Comparison of ENCODE assay signal across 9 mouse cellular contexts in the genomic region with DNA sequence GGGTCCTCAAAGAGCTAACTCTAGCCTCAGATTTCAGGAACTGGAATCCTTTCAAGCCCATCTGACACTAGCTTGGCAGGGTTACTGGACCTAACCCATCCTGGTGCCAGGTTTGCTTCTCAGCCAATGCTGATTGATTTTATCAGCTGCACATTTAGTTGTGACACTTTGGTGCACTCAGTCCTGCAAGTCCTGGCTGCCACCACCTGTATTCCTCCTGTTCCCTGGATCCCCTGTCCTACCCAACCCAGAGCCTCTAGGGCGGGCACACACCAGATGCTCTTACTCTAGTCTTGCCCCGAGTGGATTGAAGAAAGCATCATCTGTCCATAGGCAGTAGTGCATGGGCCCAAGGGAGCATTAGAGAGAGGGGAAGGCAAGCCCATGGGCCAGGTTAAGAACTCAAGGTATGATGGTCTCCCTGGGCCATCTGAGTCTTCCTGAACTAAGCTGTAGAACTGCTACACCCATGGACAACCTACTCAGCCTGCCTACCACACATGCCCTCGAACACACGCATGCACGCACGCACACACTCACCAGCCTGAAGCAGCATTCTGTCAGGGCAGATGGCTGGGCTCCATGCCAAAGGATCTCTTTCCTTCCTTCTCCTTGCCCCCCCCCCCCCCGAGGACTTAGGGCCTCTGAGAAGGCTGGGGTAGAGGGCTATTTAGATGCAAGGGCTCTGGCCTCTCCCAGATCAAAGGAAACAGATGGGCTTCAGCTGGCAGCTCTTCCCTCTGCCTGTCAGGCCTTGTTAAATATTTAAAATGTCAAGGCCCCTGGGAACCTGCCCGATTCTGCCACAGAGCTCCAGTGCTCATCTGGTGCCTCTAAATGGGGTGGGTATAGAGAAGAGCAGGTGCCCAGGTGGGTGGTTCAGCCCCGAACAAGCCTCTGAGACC. TPM values are rescaled to one million over a fixed set of nuclear protein-coding genes. Genes with fewer than 3 reads are reported as not detected.
DNase-seq lines count a peak whose midpoint lies in the region; ATAC-seq and TF ChIP-seq lines count a peak whose summit lies in the region.
"Had no signal": no experiment of that assay in that cellular context is flagged by ENCODE, and none has a peak within 500 bp of the region (broad histone marks: within the 10 kb centered on the region; RNA-seq: fewer than 3 reads in every experiment).

No protein-coding gene starts in this region.

- H3K27ac ChIP-seq in liver, adult 2 months (replicated peaks; ENCODE audit: insufficient read depth, low read depth, low read length), result no peak overlapping the region
- no peak overlapping the region for H3K27ac ChIP-seq in liver, embryonic 11.5 days (ENCODE audit: low read depth, low read length)
- H3K27ac ChIP-seq in forebrain, embryonic 15.5 days (replicated peaks), result peak overlapping the region; percentile 76
- no peak overlapping the region for H3K27ac ChIP-seq in midbrain, postnatal 0 days (ENCODE audit: low read depth, low read length)

- H3K4me1 ChIP-seq in liver, adult 2 months (ENCODE audit: control insufficient read depth, insufficient read depth, low read length), result no peaks in the 10 kb centered on the region
- no peaks in the 10 kb centered on the region for H3K4me1 ChIP-seq in liver, embryonic 11.5 days (replicated peaks; ENCODE audit: control insufficient read depth, insufficient read depth, low read length)
- H3K4me1 ChIP-seq in forebrain, embryonic 15.5 days, result 0 out of 2 replicates have a peak, but pooled peaks cover 4% of the 10 kb centered on the region
- H3K4me1 ChIP-seq in midbrain, postnatal 0 days (ENCODE audit: insufficient read depth, low read length), result no peaks in the 10 kb centered on the region

- H3K79me2 ChIP-seq in liver, adult 2 months (ENCODE audit: control insufficient read depth, insufficient read depth, low read length), result no peaks in the 10 kb centered on the region

- no peaks in the 10 kb centered on the region for H3K36me3 ChIP-seq in liver, adult 2 months (ENCODE audit: control insufficient read depth, insufficient read depth, low read length)
- H3K36me3 ChIP-seq in liver, embryonic 11.5 days (ENCODE audit: control insufficient read depth, insufficient read depth, low read length), result no peaks in the 10 kb centered on the region
- H3K36me3 ChIP-seq in forebrain, embryonic 15.5 days, result no peaks in the 10 kb centered on the region
- H3K36me3 ChIP-seq in midbrain, postnatal 0 days (ENCODE audit: insufficient read depth, low read length), result no peaks in the 10 kb centered on the region

- no peaks in the 10 kb centered on the region for H3K27me3 ChIP-seq in liver, adult 2 months (ENCODE audit: control insufficient read depth, insufficient read depth, low read length)
- H3K27me3 ChIP-seq in liver, embryonic 11.5 days (replicated peaks; ENCODE audit: control insufficient read depth, insufficient read depth, low read length), result peaks cover 12% of the 10 kb centered on the region
- H3K27me3 ChIP-seq in forebrain, embryonic 15.5 days, result no peaks in the 10 kb centered on the region
- no peaks in the 10 kb centered on the region for H3K27me3 ChIP-seq in midbrain, postnatal 0 days (ENCODE audit: insufficient read depth, low read length)

- no peaks in the 10 kb centered on the region for H3K9me3 ChIP-seq in liver, embryonic 11.5 days (ENCODE audit: control insufficient read depth, low read length)
- no peaks in the 10 kb centered on the region for H3K9me3 ChIP-seq in forebrain, embryonic 15.5 days
- no peaks in the 10 kb centered on the region for H3K9me3 ChIP-seq in midbrain, postnatal 0 days (ENCODE audit: low read length)

- TF ChIP-seq CTCF in liver, adult 2 months (IDR thresholded peaks at IDR 0.05; ENCODE audit: low read depth, low read length), result no peak
- no peak for TF ChIP-seq CTCF in midbrain, postnatal 0 days (IDR thresholded peaks at IDR 0.05)

- no peak overlapping the region for H3K4me3 ChIP-seq in liver, adult 2 months (ENCODE audit: insufficient read depth, low read depth, low read length)
- H3K4me3 ChIP-seq in liver, embryonic 11.5 days (ENCODE audit: low read depth, low read length), result no peak overlapping the region
- H3K4me3 ChIP-seq in forebrain, embryonic 15.5 days, result no peak overlapping the region
- no peak overlapping the region for H3K4me3 ChIP-seq in midbrain, postnatal 0 days (ENCODE audit: low read depth, low read length)
- H3K4me3 ChIP-seq: myocyte had no signal

- ATAC-seq in liver, embryonic 11.5 days (replicated peaks; ENCODE audit: low FRiP score), result no peak
- peak; percentile 67; the same call in 1 of the 2 replicates for ATAC-seq in cerebellum, adult (ENCODE audit: insufficient number of reproducible peaks, low FRiP score, low TSS enrichment)
- peak; percentile 88 for ATAC-seq in forebrain, embryonic 15.5 days (replicated peaks)
- peak; percentile 62 for ATAC-seq in midbrain, postnatal 0 days (ENCODE audit: low FRiP score)

- peak; percentile 13 for DNase-seq in liver, adult 2 months (ENCODE audit: extremely low read depth, low read depth, low spot score)
- no peak for DNase-seq in liver, embryonic 11.5 days (ENCODE audit: low spot score)
- peak; percentile 75 for DNase-seq in midbrain, postnatal 0 days (ENCODE audit: low spot score)
- no peak for DNase-seq in embryo, embryonic 11 days
- DNase-seq in heart, adult 11 months, result no peak
- DNase-seq in thymus, postnatal 14 days, result no peak

- no peak for TF ChIP-seq POLR2A in liver, adult 2 months (IDR thresholded peaks at IDR 0.05; ENCODE audit: extremely low read depth, insufficient read depth, low read length)

- H3K4me2 ChIP-seq in liver, embryonic 11.5 days, result no peak overlapping the region
- no peak overlapping the region for H3K4me2 ChIP-seq in forebrain, embryonic 15.5 days (replicated peaks)
- H3K4me2 ChIP-seq in midbrain, postnatal 0 days (ENCODE audit: low read depth, low read length, poor library complexity, severe bottlenecking), result no peak overlapping the region

- no peak overlapping the region for H3K9ac ChIP-seq in liver, adult 2 months (ENCODE audit: low read depth, low read length)
- no peak overlapping the region for H3K9ac ChIP-seq in liver, embryonic 11.5 days (ENCODE audit: low read depth, low read length)
- no peak overlapping the region for H3K9ac ChIP-seq in forebrain, embryonic 15.5 days (replicated peaks)
- no peak overlapping the region for H3K9ac ChIP-seq in midbrain, postnatal 0 days (replicated peaks; ENCODE audit: low read length, poor library complexity, severe bottlenecking)

- 71% methylated on average over 8 of the region's 9 CpGs for WGBS in liver, adult 2 months
- WGBS in liver, embryonic 11.5 days, result 78% methylated on average over 8 of the region's 9 CpGs
- 56% methylated on average over 9 of the region's 9 CpGs for WGBS in forebrain, embryonic 15.5 days
- 57% methylated on average over 7 of the region's 9 CpGs for WGBS in midbrain, postnatal 0 days

RNA-seq across cellular contexts. Expression of gene Atp2b3, which starts 21.7 kb away (rescaled TPM):
- 0.07 TPM in 1 of 2 replicates, not detected in the other for total RNA-seq in liver, adult 2 months (2014; rRNA removed)
- polyA plus RNA-seq in liver, adult 2 months (2012; rRNA removed), result not detected in 2 replicates
- polyA plus RNA-seq in liver, embryonic 11.5 days (2014; fragmentation: Nextera tagmentation; extraction: Ambion mirVana), result 0.09 and 0.10 TPM in 2 replicates
- polyA plus RNA-seq in forebrain, embryonic 15.5 days (2015; fragmentation: Nextera tagmentation; extraction: Ambion mirVana), result 3.7 and 4.4 TPM in 2 replicates
- total RNA-seq in midbrain, postnatal 0 days (2014; rRNA removed), result 40.4 and 41.9 TPM in 2 replicates
- polyA plus RNA-seq in midbrain, postnatal 0 days (2015; fragmentation: Nextera tagmentation; extraction: Ambion mirVana), result 6.7 and 7.9 TPM in 2 replicates

RNA-seq across cellular contexts. Expression of gene Bgn, which starts 41.2 kb away (rescaled TPM):
- 27.1 and 47.0 TPM in 2 replicates for total RNA-seq in liver, adult 2 months (2014; rRNA removed)
- polyA plus RNA-seq in liver, adult 2 months (2012; rRNA removed), result 71.9 and 78.9 TPM in 2 replicates
- polyA plus RNA-seq in liver, embryonic 11.5 days (2014; fragmentation: Nextera tagmentation; extraction: Ambion mirVana), result 21.5 and 22.9 TPM in 2 replicates
- polyA plus RNA-seq in forebrain, embryonic 15.5 days (2015; fragmentation: Nextera tagmentation; extraction: Ambion mirVana), result 12.8 and 13.4 TPM in 2 replicates
- 43.9 and 44.6 TPM in 2 replicates for total RNA-seq in midbrain, postnatal 0 days (2014; rRNA removed)
- polyA plus RNA-seq in midbrain, postnatal 0 days (2015; fragmentation: Nextera tagmentation; extraction: Ambion mirVana), result 17.1 and 19.8 TPM in 2 replicates

Comparison
In these comparisons a context has a peak if more than half of its experiments do, and no peak if none do; other contexts are left out.
1. DNase-seq: peak in liver, adult 2 months (single experiment) and midbrain, postnatal 0 days (single experiment); none in liver, embryonic 11.5 days (single experiment), embryo, embryonic 11 days (single experiment), heart, adult 11 months (single experiment) and thymus, postnatal 14 days (single experiment).